Mouse (Mus musculus) stomach, embryonic 16.5 days (tissue): ENCODE measurements around the gene Mllt1. TPM values are rescaled to one million over a fixed set of nuclear protein-coding genes. Genes with fewer than 3 reads are reported as not detected.

Experiments used
- ATAC-seq: fragments of 200-750 bp; cut with Nextera tagmentation; 2 replicates; pipeline ENCODE4 v1.8.0; 2017; ENCODE audit warnings: moderate number of reproducible peaks, moderate TSS enrichment; ENCODE audit not compliant: insufficient read depth, low FRiP score
- H3K27ac ChIP-seq: fragments of 300-500 bp; sonication (generic); 2 replicates; pipeline ENCODE4 v1.5.1; 2014; ENCODE audit warnings: low read length
- H3K27me3 ChIP-seq: fragments of 300-500 bp; sonication (generic); 2 replicates; pipeline ENCODE4 v1.6.1; 2014; ENCODE audit warnings: low read length, control low read depth, mixed read lengths; ENCODE audit not compliant: control insufficient read depth, insufficient read depth
- H3K36me3 ChIP-seq: fragments of 300-500 bp; sonication (generic); 2 replicates; pipeline ENCODE4 v1.6.1; 2014; ENCODE audit warnings: low read length; ENCODE audit not compliant: control insufficient read depth, insufficient read depth
- H3K4me1 ChIP-seq: fragments of 300-500 bp; sonication (generic); 2 replicates; pipeline ENCODE4 v1.6.1; 2014; ENCODE audit warnings: low read length, control low read depth, mixed read lengths; ENCODE audit not compliant: control insufficient read depth, insufficient read depth
- H3K4me2 ChIP-seq: fragments of 300-500 bp; sonication (generic); 2 replicates; pipeline ENCODE4 v1.6.1; 2014; ENCODE audit warnings: low read depth, low read length, mixed read lengths
- H3K4me3 ChIP-seq: fragments of 300-500 bp; sonication (generic); replicated peaks from 2 replicates; pipeline ENCODE4 v1.5.1; 2014; ENCODE audit warnings: mild to moderate bottlenecking, low read length
- H3K9ac ChIP-seq: fragments of 300-500 bp; sonication (generic); 2 replicates; pipeline ENCODE4 v1.6.1; 2014; ENCODE audit warnings: low read length
- H3K9me3 ChIP-seq: fragments of 300-500 bp; sonication (generic); replicated peaks from 2 replicates; pipeline ENCODE4 v1.6.1; 2016; ENCODE audit warnings: low read length, control low read depth; ENCODE audit not compliant: control insufficient read depth
- WGBS: fragments of 180-500 bp; shearing (Covaris S2); extraction: QIAGEN DNeasy Blood & Tissue Kit; methylation state at CpG from one replicate; pipeline ENCODE4 v1.1.7; 2014; 5-methylcytosine and 5-hydroxymethylcytosine counted together
- polyA plus RNA-seq: library from polyadenylated mRNA; unstranded; fragments of >200 nt; fragmentation: Nextera tagmentation; extraction: Ambion mirVana; gene quantifications from 2 replicates; pipeline ENCODE4 v1.2.1, GENCODE M21; 2015

The Mllt1 gene
- polyA plus RNA-seq, 1 experiment from 2014 or later: 25.5 TPM

DNA sequence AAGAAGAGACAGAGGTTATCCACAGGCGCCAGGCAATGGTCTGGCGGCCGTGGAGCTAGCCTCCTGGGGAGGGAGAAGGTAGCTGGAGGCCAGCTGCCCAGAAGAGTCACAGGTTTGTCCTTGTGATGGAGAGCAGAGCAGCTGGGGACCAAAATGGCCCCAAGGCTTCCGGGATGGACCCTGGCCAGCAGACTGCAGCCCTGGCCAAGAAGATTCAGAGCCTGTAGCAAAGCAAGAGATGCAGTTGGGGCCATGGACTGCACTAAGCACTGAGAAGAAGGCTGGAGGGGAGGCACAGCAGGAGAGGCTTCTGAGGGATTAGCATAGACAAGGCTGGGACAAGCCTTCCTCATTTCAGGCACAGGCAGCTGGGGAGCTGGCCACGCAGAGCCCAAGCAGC is 32.5 kb downstream of the Mllt1 start:
- Histone ChIP-seq H3K36me3 (peaks cover 15% of the 10 kb centered on the region), H3K27ac (no peak overlapping the region), H3K9ac (no peak overlapping the region), H3K4me1 (peaks cover 5% of the 10 kb centered on the region), H3K9me3 (no peaks in the 10 kb centered on the region), H3K4me2 (no peak overlapping the region), H3K4me3 (no peak overlapping the region), H3K27me3 (no peaks in the 10 kb centered on the region)
- 84% methylated on average over 5 of the region's 5 CpGs for WGBS
- no peak for ATAC-seq

DNA sequence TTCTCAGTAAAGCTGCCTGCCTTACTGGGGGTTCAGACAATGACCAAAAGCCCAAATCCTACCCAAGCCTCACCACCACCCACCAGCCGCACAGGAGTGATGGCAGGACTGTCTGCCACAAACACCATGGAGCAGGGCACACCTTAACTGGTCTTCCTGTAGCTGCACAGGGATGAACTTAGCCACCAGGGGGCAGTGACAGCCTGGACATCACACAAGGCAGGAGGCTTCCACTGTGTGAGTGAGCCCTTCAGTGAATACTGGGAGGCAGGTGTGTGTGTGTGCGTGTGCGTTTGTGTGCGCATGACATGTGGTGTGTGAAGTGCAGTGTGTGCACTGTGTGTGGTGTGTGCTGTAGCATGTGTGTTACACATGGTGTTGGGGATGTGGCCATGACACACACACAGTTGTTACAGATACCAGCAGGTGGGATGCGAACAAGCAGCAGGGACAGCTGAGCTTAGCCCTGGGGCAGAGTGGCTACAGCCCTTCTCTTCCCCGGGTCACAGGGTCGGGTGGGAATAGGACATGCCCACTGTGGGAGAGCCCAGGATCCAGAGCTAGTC is 37.5 kb downstream of the Mllt1 start:
- Histone ChIP-seq H3K4me1 (no peaks in the 10 kb centered on the region), H3K9me3 (no peaks in the 10 kb centered on the region), H3K27me3 (no peaks in the 10 kb centered on the region), H3K27ac (no peak overlapping the region), H3K4me3 (no peak overlapping the region), H3K4me2 (no peak overlapping the region), H3K9ac (no peak overlapping the region), H3K36me3 (peaks cover 20% of the 10 kb centered on the region)
- WGBS: 76% methylated on average over 7 of the region's 7 CpGs
- peak; percentile 65; the same call in 1 of the 2 replicates for ATAC-seq

DNA sequence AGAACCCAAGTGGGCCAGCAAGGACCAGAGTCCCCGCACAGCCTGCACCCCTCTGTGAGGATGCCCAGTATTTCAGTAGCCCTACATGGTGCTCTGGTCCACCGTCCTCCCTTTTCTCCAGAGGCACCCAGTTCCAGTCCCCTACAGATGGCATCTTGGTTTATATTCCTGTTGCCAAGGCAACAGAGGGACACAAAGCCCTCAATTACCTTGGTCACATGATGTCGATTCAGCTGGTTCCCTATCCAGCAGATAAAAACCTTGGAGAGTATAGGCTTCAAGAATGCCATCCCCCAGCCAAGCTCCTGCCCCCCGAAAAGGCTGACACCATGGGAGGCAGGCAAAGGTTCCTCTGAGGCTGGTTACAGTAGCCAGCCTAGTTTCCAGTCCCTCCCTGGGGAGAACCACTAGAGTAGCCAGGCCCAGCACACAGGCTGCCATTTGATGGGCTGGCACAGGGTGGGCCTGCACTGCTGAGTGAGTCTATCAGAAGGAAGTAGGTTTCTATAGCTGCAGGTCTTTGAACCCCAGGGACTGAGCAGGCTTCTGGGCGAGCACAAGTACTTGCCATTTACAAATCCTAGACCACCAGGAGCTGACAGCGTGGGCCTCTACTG is 38.6 kb downstream of the Mllt1 start:
- no peaks in the 10 kb centered on the region for H3K9me3 ChIP-seq
- H3K36me3 ChIP-seq: peaks cover 29% of the 10 kb centered on the region
- H3K4me3 ChIP-seq: no peak overlapping the region
- no peak overlapping the region for H3K4me2 ChIP-seq
- 87% methylated on average over 6 of the region's 6 CpGs for WGBS
- no peak overlapping the region for H3K9ac ChIP-seq
- no peak overlapping the region for H3K27ac ChIP-seq
- no peaks in the 10 kb centered on the region for H3K4me1 ChIP-seq
- ATAC-seq: no peak
- H3K27me3 ChIP-seq: no peaks in the 10 kb centered on the region

GRCm38 (mm10) chr17:56895368-56895918 is 39.8 kb downstream of the Mllt1 start:
- H3K4me2 ChIP-seq: no peak overlapping the region
- H3K27me3 ChIP-seq: no peaks in the 10 kb centered on the region
- no peak overlapping the region for H3K9ac ChIP-seq
- no peak for ATAC-seq
- H3K4me3 ChIP-seq: no peak overlapping the region
- WGBS: 90% methylated on average over 9 of the region's 9 CpGs
- H3K27ac ChIP-seq: no peak overlapping the region
- peaks cover 35% of the 10 kb centered on the region for H3K36me3 ChIP-seq
- no peaks in the 10 kb centered on the region for H3K4me1 ChIP-seq
- H3K9me3 ChIP-seq: no peaks in the 10 kb centered on the region

GRCm38 (mm10) chr17:56890018-56890417 is 45.2 kb downstream of the Mllt1 start:
- Histone ChIP-seq H3K27me3 (no peaks in the 10 kb centered on the region), H3K36me3 (peaks cover 30% of the 10 kb centered on the region), H3K4me2 (no peak overlapping the region), H3K27ac (no peak overlapping the region), H3K4me1 (no peaks in the 10 kb centered on the region), H3K9me3 (no peaks in the 10 kb centered on the region), H3K9ac (no peak overlapping the region), H3K4me3 (no peak overlapping the region)
- WGBS: 94% methylated on average over 2 of the region's 2 CpGs
- no peak for ATAC-seq

GRCm38 (mm10) chr17:56888050-56888449 is 47.2 kb downstream of the Mllt1 start:
- no peak overlapping the region for H3K9ac ChIP-seq
- 80% methylated on average over 2 of the region's 3 CpGs for WGBS
- peaks cover 17% of the 10 kb centered on the region for H3K36me3 ChIP-seq

GRCm38 (mm10) chr17:56884809-56885208 is 50.4 kb downstream of the Mllt1 start:
- Histone ChIP-seq H3K27ac (no peak overlapping the region), H3K9ac (no peak overlapping the region), H3K4me3 (no peak overlapping the region), H3K9me3 (no peaks in the 10 kb centered on the region), H3K36me3 (no peaks in the 10 kb centered on the region), H3K4me2 (no peak overlapping the region), H3K27me3 (no peaks in the 10 kb centered on the region), H3K4me1 (peaks cover 4% of the 10 kb centered on the region; the same call in 1 of the 2 replicates)
- 88% methylated on average over 17 of the region's 17 CpGs for WGBS
- ATAC-seq: no peak

More at GRCm38 (mm10) chr17:56888050-56888449, 47.2 kb downstream of the Mllt1 start:
- Histone ChIP-seq H3K27ac (no peak overlapping the region), H3K27me3 (no peaks in the 10 kb centered on the region), H3K4me3 (no peak overlapping the region), H3K9me3 (no peaks in the 10 kb centered on the region), H3K4me1 (peaks cover 4% of the 10 kb centered on the region; the same call in 1 of the 2 replicates), H3K4me2 (no peak overlapping the region)
- ATAC-seq: no peak

DNA sequence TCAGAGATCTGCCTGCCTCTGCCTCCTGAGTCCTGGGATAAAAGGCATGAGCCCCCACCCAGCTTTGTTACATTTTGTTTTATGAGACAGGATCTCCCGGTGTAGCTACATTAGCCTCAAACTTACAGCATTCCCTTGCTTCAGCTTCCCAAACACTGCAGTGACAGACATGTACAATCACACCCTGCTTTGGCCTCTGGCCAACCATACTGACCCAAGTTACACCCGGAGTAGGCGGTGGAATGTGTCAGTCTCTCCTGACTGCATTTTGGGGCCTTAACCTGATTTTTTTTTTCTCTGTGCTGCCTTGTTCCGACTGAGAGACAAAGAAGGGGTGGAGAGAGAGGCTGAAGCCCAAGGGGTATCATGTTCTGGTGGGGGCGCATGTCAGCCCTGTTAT is 50.9 kb downstream of the Mllt1 start:
- Histone ChIP-seq H3K27me3 (no peaks in the 10 kb centered on the region), H3K27ac (no peak overlapping the region), H3K4me2 (no peak overlapping the region), H3K4me1 (peaks cover 4% of the 10 kb centered on the region; the same call in 1 of the 2 replicates), H3K36me3 (no peaks in the 10 kb centered on the region), H3K9ac (no peak overlapping the region), H3K9me3 (no peaks in the 10 kb centered on the region), H3K4me3 (no peak overlapping the region)
- WGBS: 52% methylated on average over 5 of the region's 5 CpGs
- no peak for ATAC-seq

DNA sequence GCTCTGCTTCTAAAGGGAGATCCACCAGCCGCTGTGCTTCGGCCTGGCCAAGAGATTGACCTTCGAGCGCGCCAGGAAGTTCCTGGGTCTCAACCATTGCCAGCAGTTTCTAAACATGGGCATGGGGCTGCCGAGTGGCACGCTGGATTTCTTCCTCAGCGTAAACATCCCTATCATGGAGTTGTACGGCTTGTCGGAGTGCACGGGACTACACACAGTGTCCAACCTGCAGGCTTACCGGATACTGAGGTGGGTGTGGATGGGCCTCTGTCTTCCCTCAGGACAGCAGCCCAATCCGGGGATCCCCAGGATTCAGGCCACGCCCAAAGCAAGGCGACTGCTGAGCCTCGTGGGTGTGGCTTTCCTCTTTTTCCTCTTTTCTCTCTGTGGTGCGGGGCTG is 51.6 kb downstream of the Mllt1 start:
- H3K36me3 ChIP-seq: no peaks in the 10 kb centered on the region
- H3K27me3 ChIP-seq: no peaks in the 10 kb centered on the region
- peak overlapping the region; percentile 23 for H3K4me3 ChIP-seq
- 30% methylated on average over 17 of the region's 17 CpGs for WGBS
- peak; percentile 52; the same call in 1 of the 2 replicates for ATAC-seq
- 0 out of 2 replicates have a peak overlapping the region, but pooled peaks have one; percentile 16 for H3K9ac ChIP-seq
- no peak overlapping the region for H3K27ac ChIP-seq
- H3K4me1 ChIP-seq: peaks cover 4% of the 10 kb centered on the region; the same call in 1 of the 2 replicates
- peak overlapping the region; percentile 25 for H3K4me2 ChIP-seq
- H3K9me3 ChIP-seq: no peaks in the 10 kb centered on the region
